In the genomic region with DNA sequence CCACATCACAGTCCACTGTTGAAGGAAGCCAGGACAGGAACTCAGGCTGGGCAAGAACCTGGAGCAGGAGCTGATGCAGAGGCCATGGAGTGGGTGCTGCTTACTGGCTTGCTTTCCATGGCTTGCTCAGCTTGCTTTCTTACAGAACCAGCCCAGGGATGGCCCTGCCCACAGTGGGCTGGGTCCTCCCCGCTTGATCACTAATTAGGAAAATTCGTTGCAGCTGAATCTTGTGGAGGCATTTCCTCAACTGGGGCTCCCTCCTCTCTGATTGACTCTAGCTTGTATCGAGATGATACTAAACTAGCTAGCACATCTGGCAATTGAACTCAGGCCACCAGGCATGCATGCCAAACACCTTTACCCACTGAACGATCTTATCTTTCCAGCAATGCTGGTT, we compare ENCODE assay signal across 24 mouse cellular contexts.
"Had no signal": no experiment of that assay in that cellular context is flagged by ENCODE, and none has a peak within 500 bp of the region (broad histone marks: within the 10 kb centered on the region; RNA-seq: fewer than 3 reads in every experiment).

No protein-coding gene starts in this region.

- H3K27ac ChIP-seq: hindbrain, embryonic 13.5 days; hindbrain, embryonic 15.5 days; hindbrain, postnatal 0 days; intestine, embryonic 15.5 days; kidney, embryonic 15.5 days; kidney, postnatal 0 days; left cerebral cortex, adult 2 months; limb, embryonic 10.5 days; limb, embryonic 12.5 days; liver, embryonic 13.5 days; liver, embryonic 15.5 days had no signal

- H3K27me3 ChIP-seq: heart, embryonic 12.5 days; hindbrain, embryonic 13.5 days; hindbrain, embryonic 15.5 days; intestine, embryonic 15.5 days; kidney, embryonic 15.5 days; limb, embryonic 12.5 days; liver, embryonic 13.5 days; liver, embryonic 15.5 days had no signal

- ATAC-seq: hindbrain, postnatal 0 days; intestine, embryonic 15.5 days; liver, postnatal 0 days had no signal

- H3K9me3 ChIP-seq: heart, embryonic 12.5 days; hindbrain, embryonic 13.5 days; hindbrain, embryonic 15.5 days; intestine, embryonic 15.5 days; kidney, embryonic 15.5 days; limb, embryonic 10.5 days; limb, embryonic 12.5 days; liver, embryonic 13.5 days; liver, embryonic 15.5 days had no signal

- DNase-seq: gastrocnemius, postnatal 14 days; gastrocnemius, postnatal 36 days; heart, adult 18-20 months; heart, postnatal 10 days; kidney, adult 11 months; kidney, adult 2 months; kidney, adult 9 months; kidney, postnatal 14 days; kidney, postnatal 36 days; liver; liver, embryonic 13.5 days; liver, postnatal 0 days had no signal

- H3K4me1 ChIP-seq: heart, embryonic 12.5 days; hindbrain, embryonic 13.5 days; hindbrain, embryonic 15.5 days; intestine, embryonic 15.5 days; kidney, embryonic 15.5 days; limb, embryonic 10.5 days; limb, embryonic 12.5 days; liver, embryonic 13.5 days; liver, embryonic 15.5 days had no signal

- H3K9ac ChIP-seq: heart, embryonic 12.5 days; hindbrain, embryonic 13.5 days; hindbrain, embryonic 15.5 days; intestine, embryonic 15.5 days; kidney, embryonic 15.5 days; limb, embryonic 12.5 days; liver, embryonic 13.5 days; liver, embryonic 15.5 days; liver, postnatal 0 days had no signal

- H3K4me2 ChIP-seq: heart, embryonic 12.5 days; hindbrain, embryonic 13.5 days; hindbrain, embryonic 15.5 days; intestine, embryonic 15.5 days; kidney, embryonic 15.5 days; limb, embryonic 12.5 days; liver, embryonic 11.5 days; liver, embryonic 13.5 days; liver, embryonic 15.5 days had no signal

- H3K4me3 ChIP-seq: heart, embryonic 12.5 days; hindbrain, embryonic 13.5 days; hindbrain, embryonic 15.5 days; intestine, embryonic 15.5 days; kidney, embryonic 15.5 days; left cerebral cortex, adult 2 months; limb, embryonic 10.5 days; limb, embryonic 12.5 days; liver, embryonic 13.5 days; liver, embryonic 15.5 days had no signal
